Mouse (Mus musculus): ENCODE results near the gene Olfr231.

Gene Olfr231

GRCm38 (mm10) chr1:174121062-174121461 lies at the start of gene Olfr231:
Olfr231 (minus strand) TSS chr1:174121162.
- no peak for DNase-seq (ENCODE audit: low spot score in 2 of 2)

DNA sequence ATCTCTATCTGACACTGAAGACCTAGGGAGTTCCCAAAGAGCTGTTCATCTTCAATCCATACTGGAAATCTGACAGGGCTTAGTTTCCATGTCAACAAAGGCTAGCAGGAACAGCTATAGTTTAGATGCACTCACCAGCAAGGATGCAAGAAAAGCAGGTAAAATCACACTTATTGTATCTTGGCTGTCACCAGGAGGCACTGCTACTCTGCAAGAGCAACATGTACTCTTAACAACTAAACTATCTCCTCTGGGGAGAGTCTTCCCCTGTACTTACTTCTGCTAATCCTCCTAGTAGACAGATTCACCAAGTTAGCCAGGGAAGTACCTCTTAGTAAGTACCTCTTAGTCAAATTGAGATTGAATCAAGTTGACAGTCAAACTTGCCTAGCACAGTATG lies 48.1 kb upstream of the Olfr231 start:
- DNase-seq (ENCODE audit: low spot score in 2 of 2), result no peak

- DNase-seq (ENCODE audit: low spot score in 2 of 2), result no peak
Measured at GRCm38 (mm10) chr1:174159095-174159494, 38.1 kb upstream of the Olfr231 start.

- DNase-seq (ENCODE audit: low spot score in 2 of 2), result no peak
Measured at GRCm38 (mm10) chr1:174158512-174158911, 37.5 kb upstream of the Olfr231 start.

DNA sequence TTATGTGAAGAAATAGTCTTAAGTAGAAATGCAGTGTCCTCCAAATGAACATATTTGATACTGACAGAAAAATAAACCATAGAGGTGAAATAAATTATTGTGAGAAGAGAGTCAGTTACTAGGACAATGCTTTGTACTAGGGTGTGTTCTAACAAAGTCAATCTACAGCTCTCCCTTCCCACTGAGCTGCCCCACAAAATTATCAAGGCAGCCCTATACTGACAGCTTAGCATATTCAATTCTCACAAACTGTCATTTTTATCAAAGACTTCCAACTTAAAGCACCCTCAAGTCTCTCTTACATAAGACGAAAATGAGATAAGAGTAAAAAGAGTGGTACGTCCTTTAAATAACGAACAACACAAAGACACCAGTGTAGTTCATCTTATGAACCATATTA lies 36.7 kb upstream of the Olfr231 start:
- no peak for DNase-seq (ENCODE audit: low spot score in 2 of 2)

DNA sequence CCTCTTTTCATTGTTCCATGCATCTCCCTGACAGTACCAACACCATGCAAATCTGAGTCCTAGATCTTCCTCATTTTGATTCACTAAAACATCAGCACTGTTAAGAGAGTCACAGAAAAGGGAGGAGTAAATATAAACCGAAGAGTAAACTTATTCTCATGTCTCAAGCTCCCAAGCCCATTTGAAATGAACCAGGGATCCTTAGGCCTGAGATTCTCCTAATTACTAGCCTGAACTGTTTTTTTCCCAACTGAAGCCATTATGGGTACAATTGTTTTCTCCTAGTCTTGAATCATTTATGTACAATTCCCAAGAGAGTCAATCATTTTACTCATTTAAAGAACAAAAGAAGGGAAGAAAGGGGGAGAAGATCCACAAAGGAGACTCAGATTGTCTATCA lies 34.4 kb upstream of the Olfr231 start, which contains the start of gene Olfr420:
Olfr420 (plus strand) TSS at position 301 of the 400 bp plus-strand sequence.
- DNase-seq (ENCODE audit: low spot score in 2 of 2), result no peak

- no peak for DNase-seq (ENCODE audit: low spot score in 2 of 2)
Measured at GRCm38 (mm10) chr1:174149289-174149688, 28.3 kb upstream of the Olfr231 start.

- no peak for DNase-seq (ENCODE audit: low spot score in 2 of 2)
Measured at GRCm38 (mm10) chr1:174146696-174147095, 25.7 kb upstream of the Olfr231 start.

DNA sequence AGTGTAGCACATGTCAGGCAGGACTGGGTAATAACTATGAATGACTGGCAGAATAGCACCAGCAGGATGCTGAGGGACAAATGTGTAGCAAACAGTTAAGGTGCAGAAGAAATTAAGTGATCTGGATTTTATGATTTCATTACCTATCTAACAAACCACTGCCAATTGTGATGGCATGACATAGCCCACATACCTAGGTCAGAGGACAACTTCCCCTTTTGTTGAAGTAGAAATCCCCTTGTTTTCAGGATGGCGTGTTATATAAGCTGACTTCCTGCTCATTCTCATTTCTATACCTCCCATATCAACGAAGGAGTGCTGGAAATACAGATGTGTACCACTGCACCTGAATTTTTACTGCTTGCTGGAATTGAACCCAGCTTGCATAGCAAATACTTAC lies 20.4 kb upstream of the Olfr231 start:
- DNase-seq (ENCODE audit: low spot score in 2 of 2), result no peak

DNA sequence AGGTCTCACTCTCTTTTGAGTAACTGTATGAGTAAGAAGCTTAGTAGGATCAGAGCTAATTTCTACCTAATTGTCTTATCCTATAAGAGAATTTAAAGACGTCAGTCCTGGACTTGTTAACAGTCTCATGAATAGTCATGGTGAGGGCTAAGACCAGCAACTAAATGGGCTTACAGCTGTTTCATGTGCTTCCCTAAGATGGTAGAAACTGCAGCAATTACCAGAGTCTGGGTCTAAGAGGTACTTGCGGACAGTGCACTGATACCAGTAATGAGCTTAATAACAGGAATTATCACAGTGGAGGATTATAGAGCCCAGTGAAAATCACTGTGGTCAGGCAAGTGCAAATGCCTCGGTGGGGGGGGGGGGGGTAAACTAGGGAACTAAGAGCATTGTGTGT lies 11.0 kb upstream of the Olfr231 start:
- DNase-seq (ENCODE audit: low spot score in 2 of 2), result no peak

DNA sequence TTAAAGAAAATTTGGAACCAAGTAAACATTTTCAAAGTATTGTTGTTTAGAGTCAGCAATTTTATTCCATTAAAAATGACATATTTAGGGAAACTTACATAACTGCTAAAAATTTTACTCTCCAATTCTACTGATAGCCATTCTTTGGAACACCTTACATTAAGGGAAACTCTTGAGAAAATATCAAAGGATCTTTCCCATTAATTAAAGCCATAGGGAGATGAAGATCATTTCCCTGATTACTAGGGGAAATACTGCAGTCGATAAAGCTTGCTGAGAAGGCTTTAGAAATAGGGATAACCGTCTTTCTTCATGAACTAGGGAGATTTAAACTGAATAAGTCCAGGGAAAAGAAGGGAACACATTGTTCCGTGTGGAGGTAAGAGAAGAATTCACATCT lies 10.3 kb upstream of the Olfr231 start, which contains the start of gene Olfr424:
Olfr424 (plus strand) TSS at position 301 of the 400 bp plus-strand sequence.
- DNase-seq (ENCODE audit: low spot score in 2 of 2), result no peak

DNA sequence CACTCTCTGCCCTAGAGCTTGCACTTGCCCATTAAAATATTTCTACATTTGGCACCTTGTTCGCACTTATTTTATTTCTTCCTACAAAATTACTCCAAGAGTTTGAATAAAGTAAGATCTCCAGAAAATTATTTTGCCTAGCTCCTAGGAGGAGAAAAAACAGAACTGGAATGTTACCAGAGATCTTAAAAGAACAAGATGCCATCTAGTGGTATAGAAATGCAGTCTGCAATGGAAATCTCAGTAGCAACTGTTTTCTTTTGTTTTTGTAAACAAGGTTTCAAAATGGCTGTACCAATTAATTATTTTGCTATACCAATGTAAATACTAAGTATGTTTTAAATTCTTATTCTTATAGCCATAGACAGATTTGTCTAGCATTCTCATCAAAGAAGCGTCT lies 17.2 kb downstream of the Olfr231 start:
- DNase-seq (ENCODE audit: low spot score in 2 of 2), result no peak

DNA sequence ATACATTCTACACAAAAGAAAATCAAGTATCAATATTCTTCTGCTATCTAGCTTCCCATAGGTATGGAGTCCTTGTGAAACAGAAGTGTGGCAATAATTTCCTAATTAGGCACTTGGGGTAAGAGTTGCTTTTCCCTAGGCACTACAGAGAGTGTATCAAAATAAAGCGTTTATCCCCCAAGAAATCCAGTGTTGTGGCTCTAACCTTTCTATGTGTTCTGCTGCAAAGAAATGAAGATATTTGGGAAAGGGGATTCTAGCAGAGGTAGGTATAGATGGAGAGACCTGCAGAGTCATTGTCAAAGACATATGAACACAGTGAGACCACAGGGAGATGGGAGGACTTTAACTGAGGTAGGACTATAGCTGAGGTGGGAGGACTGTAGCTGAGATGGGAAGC lies 24.4 kb downstream of the Olfr231 start, which contains the start of gene Olfr427:
Olfr427 (plus strand) TSS at position 301 of the 400 bp plus-strand sequence.
- DNase-seq (ENCODE audit: low spot score in 2 of 2), result no peak

- DNase-seq (ENCODE audit: low spot score in 2 of 2), result no peak
Measured at GRCm38 (mm10) chr1:174084031-174084430, 36.9 kb downstream of the Olfr231 start, which contains the start of gene Olfr429. Olfr429 (plus strand) TSS chr1:174084331.

- DNase-seq (ENCODE audit: low spot score in 2 of 2), result no peak
Measured at GRCm38 (mm10) chr1:174066305-174066704, 54.7 kb downstream of the Olfr231 start, which contains the start of gene Olfr430. Olfr430 (plus strand) TSS chr1:174066605.

Measured in thymus, postnatal 10 days (tissue).